Mouse (Mus musculus) neural tube, embryonic 11.5 days (tissue): ENCODE data around the gene Ctbp2. TPM values are rescaled to one million over a fixed set of nuclear protein-coding genes. Genes with fewer than 3 reads are reported as not detected.

Experiments
- ATAC-seq: fragments of 200-750 bp; cut with Nextera tagmentation; 2 replicates; pipeline ENCODE4 v1.8.0; 2017; ENCODE audit warnings: moderate number of reproducible peaks, mild to moderate bottlenecking, moderate TSS enrichment, moderate library complexity; ENCODE audit not compliant: insufficient read depth, low FRiP score, low TSS enrichment
- DNase-seq: peaks from one replicate; pipeline ENCODE4 v3.0.0-alpha.2; 2015; ENCODE audit warnings: low spot score
- H3K27ac ChIP-seq: fragments of 300-500 bp; sonication (generic); 2 replicates; pipeline ENCODE4 v1.5.1; 2014; ENCODE audit warnings: low read depth, mild to moderate bottlenecking, low read length
- H3K27me3 ChIP-seq: fragments of 300-500 bp; sonication (generic); 2 replicates; pipeline ENCODE4 v1.6.1; 2014; ENCODE audit warnings: mild to moderate bottlenecking, low read length, mixed read lengths; ENCODE audit not compliant: control insufficient read depth, insufficient read depth
- H3K36me3 ChIP-seq: fragments of 300-500 bp; sonication (generic); 2 replicates; pipeline ENCODE4 v1.6.1; 2014; ENCODE audit warnings: mild to moderate bottlenecking, low read length, moderate library complexity, mixed read lengths; ENCODE audit not compliant: control insufficient read depth, insufficient read depth
- H3K4me1 ChIP-seq: fragments of 300-500 bp; sonication (generic); 2 replicates; pipeline ENCODE4 v1.6.1; 2014; ENCODE audit warnings: low read length, mixed read lengths; ENCODE audit not compliant: control insufficient read depth, insufficient read depth
- H3K4me2 ChIP-seq: fragments of 300-500 bp; sonication (generic); 2 replicates; pipeline ENCODE4 v1.6.1; 2014; ENCODE audit warnings: low read depth, mild to moderate bottlenecking, moderate library complexity
- H3K4me3 ChIP-seq: fragments of 300-500 bp; sonication (generic); 2 replicates; pipeline ENCODE4 v1.5.1; 2014; ENCODE audit warnings: low read depth, low read length
- H3K9ac ChIP-seq: fragments of 300-500 bp; sonication (generic); 2 replicates; pipeline ENCODE4 v1.6.1; 2014; ENCODE audit warnings: mild to moderate bottlenecking, low read length
- H3K9me3 ChIP-seq: fragments of 300-500 bp; sonication (generic); 2 replicates; pipeline ENCODE4 v1.6.1; 2016; ENCODE audit warnings: low read length; ENCODE audit not compliant: control insufficient read depth
- WGBS: fragments of 180-500 bp; shearing (Covaris S2); extraction: QIAGEN DNeasy Blood & Tissue Kit; methylation state at CpG from one replicate; pipeline ENCODE4 v1.1.7; 2014; 5-methylcytosine and 5-hydroxymethylcytosine counted together
- polyA plus RNA-seq: library from polyadenylated mRNA; unstranded; fragments of >200 nt; fragmentation: Nextera tagmentation; extraction: Ambion mirVana; gene quantifications from 2 replicates; pipeline ENCODE4 v1.2.1, GENCODE M21; 2014

Ctbp2 gene
- polyA plus RNA-seq, 1 experiment from 2014 or later: 167 TPM

GRCm38 (mm10) chr7:133052819-133053218 lies 71.3 kb downstream of the Ctbp2 start:
- 90% methylated on average over 8 of the region's 8 CpGs for WGBS
- Histone ChIP-seq H3K4me3 (no peak overlapping the region), H3K9me3 (no peaks in the 10 kb centered on the region), H3K27me3 (no peaks in the 10 kb centered on the region), H3K4me2 (no peak overlapping the region), H3K9ac (no peak overlapping the region), H3K27ac (no peak overlapping the region), H3K36me3 (no peaks in the 10 kb centered on the region), H3K4me1 (peaks cover 5% of the 10 kb centered on the region; the same call in 1 of the 2 replicates)
- ATAC-seq (no peak), DNase-seq (no peak)

GRCm38 (mm10) chr7:133050681-133051080 lies 73.5 kb downstream of the Ctbp2 start:
- H3K4me1 ChIP-seq: peaks cover 5% of the 10 kb centered on the region; the same call in 1 of the 2 replicates
- no peak overlapping the region for H3K27ac ChIP-seq
- DNase-seq: no peak
- WGBS: 82% methylated on average over 6 of the region's 6 CpGs
- no peak overlapping the region for H3K9ac ChIP-seq
- H3K4me2 ChIP-seq: no peak overlapping the region
- no peaks in the 10 kb centered on the region for H3K9me3 ChIP-seq
- H3K27me3 ChIP-seq: no peaks in the 10 kb centered on the region
- H3K4me3 ChIP-seq: no peak overlapping the region
- no peaks in the 10 kb centered on the region for H3K36me3 ChIP-seq
- ATAC-seq: no peak

DNA sequence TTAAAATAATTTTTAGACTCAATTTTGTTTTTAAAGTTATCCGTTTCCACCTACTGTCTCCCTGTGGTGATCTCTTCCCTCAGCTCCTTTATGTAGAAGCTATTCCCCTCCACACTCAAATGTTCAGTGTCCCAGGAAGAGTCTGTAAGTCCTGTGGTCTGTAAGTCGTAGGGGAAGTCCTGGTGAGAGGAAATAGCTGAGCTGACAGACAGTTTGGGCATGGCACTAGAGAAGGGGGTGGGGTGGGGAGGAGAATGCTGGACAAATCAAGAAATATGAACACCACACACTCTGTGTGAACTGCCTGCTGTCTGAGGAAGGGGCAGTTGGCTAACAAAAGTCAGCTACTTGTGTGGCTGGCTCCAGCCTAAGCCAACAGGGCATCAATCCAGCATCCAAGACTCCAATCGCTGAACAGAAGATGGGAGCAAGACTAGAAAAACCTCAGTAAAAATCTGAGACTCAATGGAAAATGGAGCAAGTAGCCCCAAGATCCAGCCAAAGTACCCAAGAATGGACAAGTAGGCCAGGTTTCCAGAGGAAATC lies 76.0 kb downstream of the Ctbp2 start:
- DNase-seq: no peak
- H3K27ac ChIP-seq: no peak overlapping the region
- H3K36me3 ChIP-seq: no peaks in the 10 kb centered on the region
- WGBS: 74% methylated on average over 3 of the region's 3 CpGs
- no peak overlapping the region for H3K4me3 ChIP-seq
- ATAC-seq: no peak
- H3K4me2 ChIP-seq: no peak overlapping the region
- H3K27me3 ChIP-seq: no peaks in the 10 kb centered on the region
- H3K9ac ChIP-seq: no peak overlapping the region
- H3K4me1 ChIP-seq: peaks cover 5% of the 10 kb centered on the region; the same call in 1 of the 2 replicates
- H3K9me3 ChIP-seq: no peaks in the 10 kb centered on the region

DNA sequence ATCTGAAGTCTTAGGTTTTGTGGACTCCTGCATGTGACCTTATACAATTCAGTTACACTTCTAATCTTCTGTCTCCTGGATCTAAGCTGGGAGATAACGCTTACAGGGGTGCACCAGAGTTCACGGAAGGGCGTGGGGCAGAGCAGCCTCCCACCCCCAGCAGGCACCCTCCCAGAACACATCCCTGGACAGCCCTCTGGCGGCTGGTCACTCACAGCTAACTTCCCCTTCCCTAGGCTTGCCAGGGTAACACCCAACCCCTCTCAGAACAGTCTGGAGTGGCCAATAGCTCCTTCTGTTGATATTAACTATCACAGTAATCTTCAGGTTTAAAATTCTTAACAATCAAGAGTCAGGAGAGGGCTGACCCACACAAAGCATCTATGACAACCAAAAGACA lies 76.9 kb downstream of the Ctbp2 start:
- no peak for ATAC-seq

GRCm38 (mm10) chr7:133044721-133045120 lies 79.4 kb downstream of the Ctbp2 start:
- H3K4me1 ChIP-seq: peaks cover 12% of the 10 kb centered on the region; the same call in 1 of the 2 replicates
- no peaks in the 10 kb centered on the region for H3K36me3 ChIP-seq
- DNase-seq: no peak
- no peak overlapping the region for H3K9ac ChIP-seq
- no peak overlapping the region for H3K27ac ChIP-seq
- no peak for ATAC-seq
- no peak overlapping the region for H3K4me3 ChIP-seq
- WGBS: 33% methylated on average over 4 of the region's 4 CpGs
- H3K9me3 ChIP-seq: no peaks in the 10 kb centered on the region
- H3K27me3 ChIP-seq: no peaks in the 10 kb centered on the region
- H3K4me2 ChIP-seq: no peak overlapping the region

More for the DNA sequence above, 76.9 kb downstream of the Ctbp2 start:
- 86% methylated on average over 4 of the region's 4 CpGs for WGBS
- no peaks in the 10 kb centered on the region for H3K36me3 ChIP-seq
- no peak overlapping the region for H3K4me2 ChIP-seq
- H3K4me1 ChIP-seq: peaks cover 5% of the 10 kb centered on the region; the same call in 1 of the 2 replicates
- H3K27ac ChIP-seq: no peak overlapping the region
- H3K27me3 ChIP-seq: no peaks in the 10 kb centered on the region
- no peak overlapping the region for H3K9ac ChIP-seq
- H3K4me3 ChIP-seq: no peak overlapping the region
- no peaks in the 10 kb centered on the region for H3K9me3 ChIP-seq
- no peak for DNase-seq

DNA sequence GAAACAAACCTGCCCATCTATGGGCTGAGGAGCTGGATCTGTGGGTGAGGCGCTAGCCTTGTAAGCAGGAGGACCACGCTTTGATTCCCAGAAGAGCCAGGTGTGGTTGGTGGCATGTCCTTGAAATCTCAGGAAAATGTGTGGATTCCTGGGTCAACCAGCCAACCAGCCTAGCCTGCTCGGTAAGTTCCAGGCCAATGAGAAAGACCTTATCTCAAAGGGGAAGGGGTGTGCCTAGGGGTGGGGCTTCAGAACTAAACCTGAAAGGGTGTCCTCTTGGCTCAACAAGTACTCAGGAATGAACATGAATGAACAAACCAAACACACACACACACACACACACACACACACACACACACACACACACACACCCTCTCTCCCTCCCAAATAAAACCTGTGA lies 82.4 kb downstream of the Ctbp2 start:
- no peaks in the 10 kb centered on the region for H3K27me3 ChIP-seq
- H3K27ac ChIP-seq: no peak overlapping the region
- no peak for ATAC-seq
- H3K4me2 ChIP-seq: no peak overlapping the region
- no peaks in the 10 kb centered on the region for H3K36me3 ChIP-seq
- no peak overlapping the region for H3K9ac ChIP-seq
- no peak for DNase-seq
- WGBS: 83% methylated on average over 3 of the region's 3 CpGs
- H3K4me3 ChIP-seq: no peak overlapping the region
- peaks cover 15% of the 10 kb centered on the region; the same call in 1 of the 2 replicates for H3K4me1 ChIP-seq
- no peaks in the 10 kb centered on the region for H3K9me3 ChIP-seq

DNA sequence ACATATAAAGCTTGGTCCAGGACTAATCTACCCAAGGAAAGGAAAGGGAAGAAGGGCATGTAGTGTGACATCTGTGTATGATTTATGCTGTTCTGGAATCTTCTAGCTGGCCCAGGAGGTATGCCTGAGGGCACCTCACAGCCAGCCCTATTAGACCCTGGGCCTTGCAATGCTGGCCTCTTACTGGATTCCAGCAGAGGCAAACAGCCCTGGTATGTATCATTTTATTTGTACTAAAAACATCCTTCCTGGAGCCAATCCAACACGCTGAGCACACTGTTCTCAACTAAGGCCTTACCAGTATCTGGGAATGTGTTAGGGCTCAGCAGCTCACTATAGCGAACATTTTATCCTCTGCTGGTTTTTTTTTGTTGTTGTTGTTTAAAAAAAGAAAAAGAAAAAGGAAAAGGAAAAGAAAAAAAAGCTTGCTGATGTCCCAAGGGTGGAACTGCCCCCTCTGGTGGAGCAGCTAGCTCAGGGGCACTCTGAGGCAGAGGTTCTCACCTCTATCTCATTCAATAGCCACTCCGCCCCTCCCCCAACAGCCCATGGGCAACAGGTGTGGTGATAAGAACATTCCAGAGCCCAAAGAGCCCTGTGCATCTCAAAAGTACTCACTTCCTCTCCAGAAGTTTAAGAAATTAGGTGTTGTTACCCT lies 83.3 kb downstream of the Ctbp2 start:
- H3K27ac ChIP-seq: no peak overlapping the region
- 86% methylated on average over 3 of the region's 3 CpGs for WGBS
- peaks cover 19% of the 10 kb centered on the region; the same call in 1 of the 2 replicates for H3K4me1 ChIP-seq

GRCm38 (mm10) chr7:133039556-133040255 lies 84.4 kb downstream of the Ctbp2 start:
- H3K9me3 ChIP-seq: no peaks in the 10 kb centered on the region
- ATAC-seq (no peak), DNase-seq (no peak)
- WGBS: 84% methylated on average over 3 of the region's 3 CpGs
- no peaks in the 10 kb centered on the region for H3K36me3 ChIP-seq
- peaks cover 19% of the 10 kb centered on the region; the same call in 1 of the 2 replicates for H3K4me1 ChIP-seq
- no peak overlapping the region for H3K4me2 ChIP-seq
- no peak overlapping the region for H3K27ac ChIP-seq
- no peaks in the 10 kb centered on the region for H3K27me3 ChIP-seq
- no peak overlapping the region for H3K9ac ChIP-seq
- no peak overlapping the region for H3K4me3 ChIP-seq

More for the DNA sequence above, 83.3 kb downstream of the Ctbp2 start:
- no peak overlapping the region for H3K4me2 ChIP-seq
- H3K4me3 ChIP-seq: no peak overlapping the region
- DNase-seq: no peak
- no peaks in the 10 kb centered on the region for H3K9me3 ChIP-seq
- no peak for ATAC-seq
- H3K36me3 ChIP-seq: no peaks in the 10 kb centered on the region
- H3K9ac ChIP-seq: no peak overlapping the region
- no peaks in the 10 kb centered on the region for H3K27me3 ChIP-seq
